Mouse (Mus musculus) midbrain, embryonic 14.5 days (tissue): ENCODE measurements around the gene Omg. TPM values are rescaled to one million over a fixed set of nuclear protein-coding genes. Genes with fewer than 3 reads are reported as not detected.

Source experiments
- ATAC-seq: fragments of 200-750 bp; cut with Nextera tagmentation; 2 replicates; pipeline ENCODE4 v1.8.0; 2017; ENCODE audit warnings: moderate number of reproducible peaks, moderate library complexity; ENCODE audit not compliant: low FRiP score, low TSS enrichment
- DNase-seq: peaks from one replicate; pipeline ENCODE4 v3.0.0-alpha.2; 2015
- H3K27ac ChIP-seq: fragments of 300-500 bp; sonication (generic); replicated peaks from 2 replicates; pipeline ENCODE4 v1.5.1; 2014; ENCODE audit warnings: mild to moderate bottlenecking, low read depth, low read length, moderate library complexity
- H3K27me3 ChIP-seq: fragments of 300-500 bp; sonication (generic); 2 replicates; pipeline ENCODE4 v1.6.1; 2014; ENCODE audit warnings: low read length, control low read depth, mixed read lengths; ENCODE audit not compliant: control insufficient read depth, insufficient read depth
- H3K36me3 ChIP-seq: fragments of 300-500 bp; sonication (generic); 2 replicates; pipeline ENCODE4 v1.6.1; 2014; ENCODE audit warnings: low read length, control low read depth; ENCODE audit not compliant: control insufficient read depth, insufficient read depth
- H3K4me1 ChIP-seq: fragments of 300-500 bp; sonication (generic); 2 replicates; pipeline ENCODE4 v1.6.1; 2014; ENCODE audit warnings: mild to moderate bottlenecking, antibody characterized with exemption, low read length, control low read depth; ENCODE audit not compliant: control insufficient read depth, insufficient read depth
- H3K4me2 ChIP-seq: fragments of 300-500 bp; sonication (generic); 2 replicates; pipeline ENCODE4 v1.6.1; 2014; ENCODE audit warnings: mild to moderate bottlenecking, low read length, moderate library complexity
- H3K4me3 ChIP-seq: fragments of 300-500 bp; sonication (generic); replicated peaks from 2 replicates; pipeline ENCODE4 v1.5.1; 2014; ENCODE audit warnings: low read depth, low read length
- H3K9ac ChIP-seq: fragments of 300-500 bp; sonication (generic); replicated peaks from 2 replicates; pipeline ENCODE4 v1.6.1; 2014; ENCODE audit warnings: mild to moderate bottlenecking, low read length, moderate library complexity
- H3K9me3 ChIP-seq: fragments of 300-500 bp; sonication (generic); 2 replicates; pipeline ENCODE4 v1.6.1; 2016; ENCODE audit warnings: low read length, control low read depth, mixed read lengths; ENCODE audit not compliant: control insufficient read depth
- WGBS: fragments of 180-500 bp; shearing (Covaris S2); extraction: QIAGEN DNeasy Blood & Tissue Kit; methylation state at CpG from one replicate; pipeline ENCODE4 v1.1.7; 2014; 5-methylcytosine and 5-hydroxymethylcytosine counted together
- polyA plus RNA-seq: library from polyadenylated mRNA; unstranded; fragments of >200 nt; fragmentation: Nextera tagmentation; extraction: Ambion mirVana; gene quantifications from 2 replicates; pipeline ENCODE4 v1.2.1, GENCODE M21; 2014

The Omg gene
- polyA plus RNA-seq, 1 experiment from 2014 or later: 4.9 TPM

DNA sequence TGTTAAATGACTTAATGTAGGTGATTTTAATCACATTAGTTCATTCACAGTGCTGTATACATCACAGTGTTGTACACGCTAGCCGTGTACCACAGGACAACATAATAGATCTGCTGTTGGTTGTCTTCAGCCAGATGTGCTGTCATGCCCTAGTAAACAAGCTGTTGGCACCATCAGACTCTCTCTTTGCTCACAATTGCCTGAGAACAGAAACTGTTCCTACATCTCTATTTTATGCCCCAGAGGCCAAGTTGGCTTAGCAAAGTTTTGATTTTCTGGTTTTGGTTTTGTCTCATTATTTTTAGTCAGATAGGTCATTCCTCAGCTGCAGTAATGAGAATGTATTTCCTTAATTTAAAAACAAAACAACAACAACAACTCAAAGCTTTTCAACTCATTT is 25.9 kb upstream of the Omg start:
- Histone ChIP-seq H3K4me2 (no peak overlapping the region), H3K4me3 (no peak overlapping the region), H3K27me3 (no peaks in the 10 kb centered on the region), H3K4me1 (no peaks in the 10 kb centered on the region), H3K9me3 (no peaks in the 10 kb centered on the region), H3K36me3 (0 out of 2 replicates have a peak, but pooled peaks cover 15% of the 10 kb centered on the region), H3K9ac (no peak overlapping the region), H3K27ac (no peak overlapping the region)
- DNase-seq (no peak), ATAC-seq (no peak)
- WGBS: 85% methylated on average over 2 of the region's 2 CpGs

- no peak overlapping the region for H3K27ac ChIP-seq
- H3K27me3 ChIP-seq: no peaks in the 10 kb centered on the region
- no peaks in the 10 kb centered on the region for H3K9me3 ChIP-seq
- H3K4me1 ChIP-seq: no peaks in the 10 kb centered on the region
- 0 out of 2 replicates have a peak, but pooled peaks cover 15% of the 10 kb centered on the region for H3K36me3 ChIP-seq
- WGBS: 98% methylated on average over 6 of the region's 6 CpGs
- no peak overlapping the region for H3K4me3 ChIP-seq
- no peak overlapping the region for H3K4me2 ChIP-seq
- no peak overlapping the region for H3K9ac ChIP-seq
- no peak for DNase-seq
- no peak for ATAC-seq
These were observed 25.3 kb upstream of the Omg start for GRCm38 (mm10) chr11:79529226-79529625.

DNA sequence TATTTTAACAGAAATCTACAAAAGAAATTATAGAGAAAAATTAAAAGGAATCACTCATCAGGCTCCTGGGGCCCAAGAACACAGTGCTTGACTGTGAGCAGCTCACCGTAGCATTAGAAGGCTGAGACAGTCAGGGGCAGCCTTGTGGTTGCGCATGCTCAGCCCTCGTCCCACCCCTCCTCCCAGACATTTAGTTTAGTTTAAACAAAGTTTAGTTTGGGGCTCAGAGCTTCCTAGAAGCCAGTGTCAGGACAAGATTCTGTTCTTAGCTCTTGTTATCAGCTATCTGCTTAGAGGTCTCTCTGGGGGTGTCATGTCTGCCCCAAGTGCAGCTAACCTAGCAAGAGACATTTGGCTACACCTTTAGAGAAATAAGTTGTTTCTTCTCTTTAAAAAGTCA is 24.7 kb upstream of the Omg start:
- no peaks in the 10 kb centered on the region for H3K27me3 ChIP-seq
- 100% methylated on average over 3 of the region's 3 CpGs for WGBS
- H3K4me3 ChIP-seq: no peak overlapping the region
- no peak for ATAC-seq
- H3K4me2 ChIP-seq: no peak overlapping the region
- 0 out of 2 replicates have a peak, but pooled peaks cover 15% of the 10 kb centered on the region for H3K36me3 ChIP-seq
- no peak for DNase-seq
- H3K9ac ChIP-seq: no peak overlapping the region
- H3K4me1 ChIP-seq: no peaks in the 10 kb centered on the region
- H3K27ac ChIP-seq: no peak overlapping the region
- H3K9me3 ChIP-seq: no peaks in the 10 kb centered on the region

GRCm38 (mm10) chr11:79527739-79528384 is 24.0 kb upstream of the Omg start:
- ATAC-seq: no peak
- Histone ChIP-seq H3K4me1 (no peaks in the 10 kb centered on the region), H3K27ac (no peak overlapping the region), H3K4me2 (no peak overlapping the region), H3K9me3 (no peaks in the 10 kb centered on the region), H3K36me3 (0 out of 2 replicates have a peak, but pooled peaks cover 15% of the 10 kb centered on the region), H3K9ac (no peak overlapping the region), H3K4me3 (no peak overlapping the region), H3K27me3 (no peaks in the 10 kb centered on the region)
- DNase-seq: no peak
- 93% methylated on average over 5 of the region's 5 CpGs for WGBS

DNA sequence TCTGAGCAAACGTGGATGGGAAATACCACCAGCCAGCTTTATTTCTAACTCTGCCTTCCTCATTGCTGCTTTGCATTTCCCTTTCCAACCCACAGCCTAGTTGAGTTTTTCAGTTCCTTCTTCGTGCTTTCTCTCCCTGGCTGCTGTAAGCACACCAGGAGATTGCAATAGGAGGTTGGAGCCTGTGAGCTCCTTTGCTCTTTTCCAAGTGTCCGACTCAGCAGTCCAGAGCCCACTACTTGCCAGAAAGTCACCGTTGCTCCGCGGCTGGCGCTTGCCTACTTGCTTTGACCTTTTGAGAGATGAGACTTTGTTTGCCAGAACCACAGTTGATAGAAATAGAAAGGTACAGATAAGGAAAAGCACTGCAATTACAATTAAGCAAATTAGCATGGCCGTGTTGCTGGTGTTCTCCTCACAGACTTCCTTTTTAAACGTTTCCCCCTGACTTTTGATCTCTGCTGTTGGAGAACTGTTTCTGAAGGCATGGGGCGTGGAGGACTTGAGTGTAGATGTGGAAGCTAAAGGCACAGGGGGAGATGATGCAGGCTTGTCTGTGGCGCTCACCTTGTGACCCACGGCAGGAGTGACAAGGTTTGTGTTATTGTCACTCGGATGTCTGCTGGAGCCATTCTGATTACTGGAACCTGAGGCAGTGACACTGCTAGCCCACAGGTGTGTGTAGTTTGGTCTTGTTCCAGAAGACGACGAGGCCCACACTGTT is 23.3 kb upstream of the Omg start:
- H3K4me3 ChIP-seq: no peak overlapping the region
- H3K4me2 ChIP-seq: no peak overlapping the region
- H3K9ac ChIP-seq: no peak overlapping the region
- 0 out of 2 replicates have a peak, but pooled peaks cover 15% of the 10 kb centered on the region for H3K36me3 ChIP-seq
- no peak for ATAC-seq
- no peaks in the 10 kb centered on the region for H3K27me3 ChIP-seq
- H3K9me3 ChIP-seq: no peaks in the 10 kb centered on the region
- no peak overlapping the region for H3K27ac ChIP-seq
- no peaks in the 10 kb centered on the region for H3K4me1 ChIP-seq
- no peak for DNase-seq
- 88% methylated on average over 15 of the region's 15 CpGs for WGBS

DNA sequence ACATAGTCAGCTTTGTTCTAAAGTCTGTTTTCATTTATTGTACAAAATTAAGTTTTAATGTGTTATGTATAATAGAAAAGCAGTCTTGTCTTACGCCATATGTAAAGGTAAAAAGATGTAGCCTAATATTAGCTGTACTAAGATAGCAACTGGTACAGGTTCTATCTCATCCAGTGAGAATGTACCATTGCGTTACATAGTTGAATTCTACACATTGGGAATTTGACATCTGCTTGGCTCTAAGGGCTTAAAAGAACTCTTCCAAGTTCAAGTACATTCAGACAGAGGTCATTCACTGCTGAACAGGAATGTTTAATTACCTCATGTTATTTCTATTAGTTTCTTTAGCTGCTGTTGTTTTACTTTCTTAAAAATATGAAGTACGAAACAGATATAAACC is 22.7 kb upstream of the Omg start:
- Histone ChIP-seq H3K36me3 (0 out of 2 replicates have a peak, but pooled peaks cover 15% of the 10 kb centered on the region), H3K4me2 (no peak overlapping the region), H3K27ac (no peak overlapping the region), H3K4me1 (no peaks in the 10 kb centered on the region), H3K9me3 (no peaks in the 10 kb centered on the region), H3K4me3 (no peak overlapping the region), H3K27me3 (no peaks in the 10 kb centered on the region), H3K9ac (no peak overlapping the region)
- DNase-seq: no peak
- 94% methylated on average over 3 of the region's 3 CpGs for WGBS
- ATAC-seq: no peak

DNA sequence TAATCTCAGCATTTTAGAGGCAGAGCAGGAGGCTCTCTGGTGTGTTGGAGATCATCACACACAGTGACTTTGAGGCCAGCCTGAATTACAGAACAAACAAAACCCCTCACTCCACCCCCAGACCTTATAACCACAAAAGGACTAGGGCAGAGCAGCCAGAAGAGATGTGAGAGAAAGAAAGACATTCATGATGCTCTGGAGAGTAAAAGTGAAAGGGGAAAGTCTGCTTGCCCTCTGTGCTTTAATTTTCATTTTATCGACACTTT is 20.4 kb upstream of the Omg start:
- Histone ChIP-seq H3K4me1 (no peaks in the 10 kb centered on the region), H3K9me3 (no peaks in the 10 kb centered on the region), H3K9ac (no peak overlapping the region), H3K36me3 (0 out of 2 replicates have a peak, but pooled peaks cover 10% of the 10 kb centered on the region), H3K4me2 (no peak overlapping the region), H3K27me3 (no peaks in the 10 kb centered on the region), H3K4me3 (no peak overlapping the region), H3K27ac (no peak overlapping the region)
- DNase-seq (no peak), ATAC-seq (no peak)
- 95% methylated on average over 1 of the region's 1 CpGs for WGBS

DNA sequence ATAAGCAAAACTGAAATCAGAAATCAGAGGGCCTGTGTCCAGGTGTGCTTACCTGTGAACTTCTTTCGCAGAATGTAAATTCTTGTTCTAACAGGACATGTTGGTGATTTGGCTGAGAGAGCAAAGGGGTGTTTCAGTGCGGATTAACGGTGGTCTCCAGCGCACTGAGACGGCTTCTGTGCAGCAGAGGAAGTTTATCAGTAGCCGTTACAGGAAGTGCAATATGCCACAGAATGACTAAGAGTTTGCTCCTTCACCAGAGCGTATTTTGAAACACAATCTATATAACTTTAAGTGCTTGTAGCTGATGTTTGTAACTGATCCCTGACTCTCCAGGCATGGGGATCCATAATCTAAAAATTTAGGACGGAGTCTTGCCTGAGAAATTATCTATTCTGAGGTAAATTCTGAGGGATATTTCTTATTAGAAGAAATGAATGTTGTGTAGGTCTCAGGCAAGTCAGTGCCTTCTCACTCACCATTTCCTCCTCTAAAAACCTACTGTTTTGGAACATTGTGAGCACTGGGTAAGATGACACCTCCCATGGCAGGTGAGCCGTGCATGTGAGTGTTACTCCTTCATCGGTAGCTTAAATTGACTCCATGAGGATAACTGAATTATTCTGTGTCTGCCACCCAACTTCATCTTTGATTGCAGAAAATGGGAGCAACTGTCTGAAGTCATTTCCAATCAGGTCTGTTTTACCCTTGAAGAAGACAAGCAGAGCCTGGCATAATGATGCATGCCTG is 19.9 kb upstream of the Omg start, which contains the start of gene Evi2b:
Gene Evi2b, minus strand, starts transcription at position 203 of the 750 bp plus-strand sequence.
- WGBS: 92% methylated on average over 10 of the region's 10 CpGs
- Histone ChIP-seq H3K36me3 (0 out of 2 replicates have a peak, but pooled peaks cover 10% of the 10 kb centered on the region), H3K4me3 (no peak within 1 kb of the TSS), H3K27ac (no peak within 1 kb of the TSS), H3K9me3 (no peaks in the 10 kb centered on the region), H3K9ac (no peak within 1 kb of the TSS), H3K4me2 (no peak within 1 kb of the TSS), H3K27me3 (no peaks in the 10 kb centered on the region), H3K4me1 (no peaks in the 10 kb centered on the region)
- ATAC-seq: no peak
- no peak for DNase-seq
